Mouse (Mus musculus) fibroblast of lung, adult 2 months (primary cell): ENCODE measurements around the gene Rtl1.
A peak's percentile ranks its signal among the peaks of the same experiment; 100 is the strongest.

Experiments
- DNase-seq: peaks from one replicate; pipeline ENCODE4 v3.0.0-alpha.2; 2011; ENCODE audit warnings: low read depth

Rtl1 gene

DNA sequence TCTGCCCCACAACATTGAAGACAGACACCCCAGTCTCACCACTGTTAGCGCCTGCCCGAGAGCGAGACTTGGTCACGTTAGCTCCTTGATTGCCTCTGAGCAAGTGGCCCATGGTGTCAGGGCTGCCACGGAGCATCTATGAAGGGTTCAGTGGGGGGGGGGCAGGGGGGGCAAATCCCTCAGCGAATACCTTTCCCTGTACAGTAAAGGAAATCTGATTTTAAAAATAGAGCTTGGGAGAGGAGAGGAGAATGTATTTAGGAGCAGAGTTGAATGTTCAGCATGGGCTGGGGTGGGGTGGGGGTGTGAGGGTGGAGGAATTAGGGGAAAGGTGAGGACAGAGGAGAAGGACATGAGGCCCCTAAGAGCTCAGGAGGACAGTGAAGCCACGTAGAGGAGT lies at the start of gene Rtl1:
Rtl1 (minus strand) TSS at position 101 of the 400 bp plus-strand sequence.
- no peak for DNase-seq

DNA sequence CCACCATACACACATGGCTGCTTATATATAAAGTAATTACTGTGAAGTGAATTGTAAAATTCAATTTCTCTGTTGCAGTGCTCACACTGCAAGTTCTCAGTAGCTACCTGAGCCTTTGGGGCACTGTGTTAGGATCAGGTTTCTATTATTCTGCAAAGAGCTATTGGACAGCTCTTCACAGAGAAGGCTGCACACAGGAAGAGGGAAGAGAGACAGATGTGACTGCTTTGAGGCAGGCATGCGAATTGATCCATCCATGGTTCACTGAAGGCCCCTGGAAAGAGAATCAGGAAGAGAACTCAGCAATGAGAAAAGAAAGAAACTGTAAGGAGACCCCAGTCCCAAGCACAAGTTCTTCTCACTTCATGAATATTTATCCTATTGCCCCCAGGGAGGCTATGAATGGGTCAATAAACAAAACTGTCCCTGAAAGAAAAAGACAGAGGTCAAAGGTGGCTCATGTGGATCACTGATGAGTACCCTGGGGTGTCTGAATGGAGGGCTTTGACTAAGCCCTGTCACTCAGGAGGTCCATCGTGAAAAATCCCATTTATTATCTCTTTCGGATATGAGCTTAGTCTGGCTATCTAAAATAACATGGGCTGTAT lies 40.5 kb upstream of the Rtl1 start:
- DNase-seq: no peak

DNA sequence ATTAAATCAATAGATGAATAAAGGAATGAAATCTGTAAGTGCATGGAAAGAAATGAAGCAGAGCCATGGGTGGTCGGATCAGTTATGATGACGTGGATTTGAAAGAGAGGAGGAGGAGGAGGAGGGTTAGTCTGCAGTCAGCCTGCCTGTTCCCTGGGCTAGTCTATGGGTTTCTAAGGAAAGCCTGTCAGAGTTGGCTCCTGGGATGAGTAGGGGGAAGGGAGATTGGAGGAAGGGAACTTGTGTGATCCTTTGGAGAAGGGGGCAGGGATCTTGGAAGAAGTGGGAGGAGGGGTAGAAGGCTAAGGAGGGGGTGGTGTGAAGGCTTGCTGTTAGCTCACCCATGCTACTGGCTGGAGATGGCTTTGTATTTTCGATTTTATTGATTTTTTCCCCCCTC lies 31.9 kb upstream of the Rtl1 start:
- no peak for DNase-seq

DNA sequence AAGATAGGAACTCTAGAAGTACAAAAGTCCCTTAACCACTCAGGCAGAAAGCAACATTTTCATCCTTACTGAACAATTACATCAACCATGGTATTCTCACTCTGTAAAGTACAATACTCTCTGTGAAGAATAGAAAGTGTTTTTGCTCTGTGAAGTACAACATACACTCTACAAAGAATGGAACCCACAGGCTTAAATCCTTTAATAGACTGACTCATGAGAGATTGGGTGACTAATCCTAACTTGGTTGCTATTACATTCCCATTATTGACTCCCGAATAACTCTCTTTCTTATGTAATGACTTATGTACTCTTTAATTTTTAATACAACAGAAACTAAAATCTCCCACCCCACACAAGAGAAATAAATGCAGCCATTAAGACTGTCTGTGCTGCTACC lies 28.8 kb upstream of the Rtl1 start:
- DNase-seq: no peak

DNA sequence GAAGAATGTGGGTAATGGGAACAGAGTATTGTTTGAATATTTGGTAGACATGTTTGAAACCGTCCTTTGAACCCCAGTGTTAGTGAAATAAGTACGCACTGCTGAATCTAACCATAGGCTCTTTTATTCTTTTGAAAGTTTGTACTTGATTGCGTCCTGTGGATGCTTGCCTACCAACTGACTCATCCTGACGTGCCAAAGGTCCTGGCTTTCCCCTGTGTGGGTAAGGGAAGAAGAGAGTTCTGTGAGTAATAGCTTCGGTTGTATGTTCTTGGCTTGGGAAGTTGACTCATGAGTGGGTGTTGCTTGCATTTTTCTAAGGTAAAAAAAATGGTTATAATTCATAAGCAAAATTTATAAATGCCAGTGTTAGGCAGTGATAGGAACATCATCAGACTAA lies 26.8 kb upstream of the Rtl1 start:
- peak; percentile 72 for DNase-seq

DNA sequence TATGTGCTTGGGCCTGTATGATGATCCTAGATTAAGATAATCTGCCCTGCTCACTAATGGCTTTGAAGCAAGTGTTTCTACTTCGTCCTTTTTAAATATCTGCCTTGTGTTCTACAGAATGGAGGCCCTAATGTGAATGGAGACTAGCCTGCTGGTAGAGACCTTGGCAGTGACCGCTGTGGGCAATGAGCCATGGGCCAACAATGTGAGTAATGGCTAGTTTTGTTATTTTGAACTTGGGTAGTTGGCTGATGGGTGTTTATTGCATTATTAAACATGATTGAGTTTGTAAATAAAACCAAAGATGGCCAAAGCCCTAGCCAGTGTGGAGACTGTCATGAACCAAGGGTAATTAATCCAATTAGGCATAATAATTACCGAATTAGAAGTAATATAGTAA lies 20.1 kb upstream of the Rtl1 start:
- no peak for DNase-seq

DNA sequence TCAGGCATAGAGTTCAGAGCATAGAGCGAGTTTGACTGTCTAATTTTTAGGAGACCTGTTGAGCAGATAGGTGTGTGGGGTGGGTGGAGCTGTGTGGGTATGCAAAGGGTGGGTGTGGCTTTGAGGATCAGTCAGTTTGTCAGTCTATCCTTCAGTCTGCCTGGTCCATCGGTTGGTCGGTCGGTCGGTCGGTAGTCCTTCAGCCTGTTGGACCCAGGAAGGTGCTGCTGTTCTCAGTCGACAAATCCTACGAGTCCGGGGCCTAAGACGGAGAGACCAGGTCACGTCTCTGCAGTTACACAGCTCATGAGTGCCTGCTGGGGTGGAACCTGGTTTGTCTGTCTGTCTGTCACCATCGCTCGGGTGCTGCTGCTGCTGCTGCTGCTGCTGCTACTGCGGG lies 17.9 kb upstream of the Rtl1 start:
- DNase-seq: no peak

DNA sequence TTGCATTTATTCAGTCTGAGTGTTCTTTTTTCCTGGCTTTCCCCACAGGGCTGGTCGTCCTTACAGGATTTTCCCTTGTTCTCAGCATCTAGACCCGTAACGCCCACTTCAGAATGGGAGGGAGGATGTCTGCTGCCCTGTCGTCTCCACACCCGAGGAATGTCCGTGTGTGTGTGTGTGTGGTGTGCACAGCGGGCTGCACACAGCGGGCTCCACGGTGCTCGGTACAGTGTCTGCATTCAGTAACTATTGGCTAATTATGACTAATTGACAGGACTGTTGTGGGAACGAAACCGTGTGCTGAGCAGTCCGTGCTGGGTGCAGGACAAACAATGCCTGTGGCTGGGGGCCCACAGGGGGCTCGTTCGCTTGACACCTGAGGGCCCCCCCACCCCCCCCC lies 17.0 kb upstream of the Rtl1 start:
- DNase-seq: no peak

DNA sequence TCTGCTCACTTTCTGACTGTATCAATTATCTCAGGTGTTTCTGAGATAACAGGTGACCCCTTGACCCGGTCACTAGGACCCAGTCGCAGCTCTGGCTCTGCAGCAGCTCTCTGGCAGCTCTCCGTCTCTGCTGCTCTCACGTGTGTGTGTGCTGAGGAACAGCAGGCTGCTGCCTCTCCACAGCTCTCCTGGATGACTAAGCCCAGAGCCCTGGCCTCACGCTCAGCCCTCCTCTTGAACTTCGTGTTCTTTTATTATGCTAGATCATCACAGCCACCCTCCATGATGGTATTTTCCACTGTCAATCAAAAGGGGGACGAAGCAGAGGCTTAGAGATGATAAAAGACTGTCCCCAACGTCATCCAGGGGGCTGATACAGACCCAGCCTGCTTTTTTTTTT lies 15.2 kb upstream of the Rtl1 start:
- DNase-seq: no peak

DNA sequence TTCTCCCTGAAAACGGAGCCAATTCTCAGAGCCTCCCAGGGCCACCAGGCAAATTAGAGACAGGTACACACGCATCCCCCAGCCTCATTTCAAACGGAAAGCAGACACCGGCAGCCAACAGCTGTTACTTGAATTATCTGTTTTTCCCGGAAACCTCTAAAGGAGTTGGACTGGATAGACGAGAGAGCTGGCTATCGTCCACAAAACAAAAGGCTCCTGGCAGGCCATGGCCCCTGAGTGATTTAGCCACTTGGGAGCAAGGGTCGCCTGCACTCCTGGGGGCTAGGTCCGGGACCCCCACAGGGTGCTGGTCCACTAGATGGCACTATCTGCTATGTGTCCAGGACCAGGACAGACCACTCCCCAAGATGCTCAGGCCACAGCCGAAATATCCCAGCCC lies 14.3 kb upstream of the Rtl1 start:
- DNase-seq: no peak

DNA sequence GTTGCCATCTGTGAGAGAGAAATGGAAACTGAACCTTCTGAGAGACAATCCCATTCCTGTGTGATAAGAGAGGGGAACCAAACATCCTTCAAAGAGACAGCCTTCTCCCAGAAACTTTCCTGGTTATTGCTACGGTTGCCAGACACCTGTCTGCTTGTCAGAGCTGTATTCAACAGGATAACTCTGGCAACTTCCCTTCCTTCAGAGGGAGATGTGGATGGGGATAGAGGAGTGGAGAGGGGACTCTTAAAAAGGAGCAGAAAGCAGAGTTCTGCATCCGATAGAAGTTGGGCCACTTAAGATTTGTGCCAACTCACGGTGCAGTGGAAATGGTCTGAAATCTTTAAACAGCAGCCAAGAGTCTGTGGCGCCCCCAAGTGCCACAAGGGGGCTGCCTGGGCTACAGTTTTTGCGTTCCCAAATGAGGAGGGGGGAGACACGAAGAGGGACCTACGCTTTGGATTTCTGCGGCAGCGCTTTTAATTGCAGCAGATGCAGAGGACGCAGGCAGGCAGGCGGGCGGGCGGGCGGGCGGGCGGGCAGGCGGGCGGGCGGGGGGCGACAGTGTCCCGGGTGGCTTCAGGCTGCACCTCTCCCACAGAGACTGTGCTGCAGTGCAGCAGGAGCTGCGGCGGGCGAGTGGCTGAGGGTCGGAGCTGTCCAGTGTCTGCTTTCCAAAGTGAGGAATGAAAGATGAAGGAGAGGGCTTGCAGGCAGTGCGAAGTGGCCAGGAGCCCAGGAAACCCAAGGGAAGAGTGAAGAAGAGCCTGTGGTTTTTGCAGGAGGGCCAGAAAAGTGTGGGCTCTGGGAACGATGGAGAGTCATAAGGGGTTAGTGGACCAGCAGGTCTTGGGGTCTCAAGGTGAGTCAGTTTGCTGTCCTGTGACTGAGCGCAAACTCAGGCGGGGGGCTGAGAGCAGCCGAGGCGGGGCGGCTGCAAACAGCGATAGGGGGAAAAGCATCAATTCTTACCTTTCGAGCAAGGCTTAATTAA lies 12.6 kb upstream of the Rtl1 start:
- DNase-seq: no peak

DNA sequence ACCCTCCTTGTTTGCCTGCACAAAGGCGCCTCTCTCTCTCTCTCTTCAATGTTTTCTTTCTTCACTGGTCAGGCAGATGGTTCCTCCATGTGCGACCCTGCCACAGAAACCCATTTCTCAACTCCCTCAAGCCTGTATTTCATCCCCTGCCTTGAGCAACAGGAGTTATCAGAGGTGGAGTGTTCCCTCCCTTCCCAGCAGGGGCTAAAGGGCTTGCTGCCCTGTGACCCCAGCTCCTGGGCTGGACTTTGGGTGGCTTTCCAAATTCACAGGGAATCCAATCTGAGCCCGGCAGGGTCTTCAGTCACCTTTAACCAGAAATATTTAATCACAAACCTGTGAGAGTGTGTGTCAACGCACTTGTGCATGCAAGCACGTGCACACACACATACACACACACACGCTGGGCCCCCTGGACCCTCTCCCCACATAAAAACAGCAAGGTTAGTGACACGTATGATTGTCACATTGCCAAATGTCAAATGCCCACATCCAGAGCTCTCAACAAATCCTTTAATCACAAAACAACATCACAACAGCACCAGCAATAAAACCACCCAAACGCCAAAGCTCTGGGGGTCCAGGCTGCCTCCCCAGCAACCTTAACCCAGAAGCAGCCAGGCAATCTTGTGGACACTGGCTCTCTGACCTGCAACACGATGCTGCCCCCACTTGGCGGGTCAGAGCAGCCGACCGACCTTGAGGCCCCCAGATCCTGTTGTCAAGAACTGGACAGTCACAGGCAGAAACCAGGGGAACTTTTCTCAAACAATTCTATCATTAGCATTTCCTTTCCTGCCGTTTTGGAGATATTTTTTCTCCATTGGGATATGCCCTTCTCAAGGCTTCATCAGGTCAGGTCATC lies 8.7 kb upstream of the Rtl1 start:
- no peak for DNase-seq

DNA sequence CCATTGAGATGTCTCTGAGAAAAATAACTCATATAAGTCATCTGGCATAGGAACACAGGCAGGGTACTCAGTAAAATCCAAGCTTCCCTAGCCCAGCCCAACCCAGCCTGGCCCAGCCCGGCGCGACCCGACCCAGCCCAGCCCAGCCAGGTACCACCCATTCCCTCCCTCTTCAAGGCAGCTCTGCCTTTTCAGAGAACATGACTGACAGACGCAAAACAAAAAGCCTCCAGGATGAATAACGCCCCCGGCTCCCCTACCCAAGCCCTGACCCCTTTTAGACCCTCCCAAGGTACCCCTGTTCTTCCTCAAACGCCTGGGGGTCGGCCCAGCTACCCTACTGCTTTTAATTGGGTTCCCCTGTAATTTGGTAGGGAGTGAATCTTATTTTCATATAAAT lies 7.8 kb upstream of the Rtl1 start:
- no peak for DNase-seq

DNA sequence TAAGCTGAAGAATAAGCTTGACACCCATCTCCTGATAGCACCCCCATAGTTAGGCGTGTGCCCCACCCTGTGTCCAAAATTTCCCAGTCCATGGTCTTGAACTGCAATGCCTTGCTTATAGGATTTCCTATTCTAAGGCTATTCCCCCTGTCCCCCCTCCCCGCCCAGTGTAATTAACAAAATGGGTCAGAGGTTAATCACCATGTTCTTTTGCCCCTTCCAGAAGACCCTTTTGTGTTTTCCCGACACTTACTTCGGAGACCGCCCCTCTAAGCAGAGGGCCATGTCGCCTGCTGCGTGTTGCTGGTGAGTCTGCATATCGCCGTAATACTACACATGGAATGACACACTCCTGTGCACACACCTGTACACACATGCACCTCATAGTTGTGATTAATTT lies 7.1 kb upstream of the Rtl1 start:
- no peak for DNase-seq

DNA sequence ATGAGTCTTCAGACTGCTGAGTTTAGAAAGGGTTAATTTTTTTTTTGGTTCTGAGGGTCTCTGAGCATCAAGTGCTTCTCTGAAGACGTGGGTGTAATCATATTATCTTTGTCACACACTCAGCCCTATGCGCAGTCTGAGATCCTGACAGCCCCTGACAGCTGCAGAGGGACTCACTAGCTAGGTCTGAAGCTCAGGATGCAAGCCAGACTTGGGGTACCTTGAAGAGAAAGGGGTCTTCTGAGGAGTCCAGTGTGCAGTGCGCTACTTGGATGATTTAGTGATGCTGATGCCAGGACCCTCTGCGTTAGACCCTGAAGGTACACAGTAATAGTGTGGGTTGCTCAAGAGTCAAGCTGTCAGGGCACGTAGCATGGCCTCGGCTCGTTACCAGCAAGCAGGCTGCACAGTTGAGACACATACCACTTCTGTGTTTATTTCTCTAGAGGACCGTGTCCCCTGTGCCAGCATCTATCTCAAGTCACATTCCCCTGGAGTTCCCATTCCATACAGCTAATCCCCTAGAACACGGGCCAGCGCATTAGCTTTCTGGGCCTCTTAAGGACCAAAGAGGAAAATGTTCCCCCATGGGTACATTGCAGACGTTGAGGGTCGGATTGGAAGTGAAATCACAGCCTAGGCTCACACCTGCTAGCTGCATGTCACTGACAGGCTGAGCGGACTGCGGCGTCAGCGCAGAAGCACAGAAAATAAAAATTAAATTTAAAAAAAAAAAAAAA lies 5.0 kb upstream of the Rtl1 start:
- no peak for DNase-seq

DNA sequence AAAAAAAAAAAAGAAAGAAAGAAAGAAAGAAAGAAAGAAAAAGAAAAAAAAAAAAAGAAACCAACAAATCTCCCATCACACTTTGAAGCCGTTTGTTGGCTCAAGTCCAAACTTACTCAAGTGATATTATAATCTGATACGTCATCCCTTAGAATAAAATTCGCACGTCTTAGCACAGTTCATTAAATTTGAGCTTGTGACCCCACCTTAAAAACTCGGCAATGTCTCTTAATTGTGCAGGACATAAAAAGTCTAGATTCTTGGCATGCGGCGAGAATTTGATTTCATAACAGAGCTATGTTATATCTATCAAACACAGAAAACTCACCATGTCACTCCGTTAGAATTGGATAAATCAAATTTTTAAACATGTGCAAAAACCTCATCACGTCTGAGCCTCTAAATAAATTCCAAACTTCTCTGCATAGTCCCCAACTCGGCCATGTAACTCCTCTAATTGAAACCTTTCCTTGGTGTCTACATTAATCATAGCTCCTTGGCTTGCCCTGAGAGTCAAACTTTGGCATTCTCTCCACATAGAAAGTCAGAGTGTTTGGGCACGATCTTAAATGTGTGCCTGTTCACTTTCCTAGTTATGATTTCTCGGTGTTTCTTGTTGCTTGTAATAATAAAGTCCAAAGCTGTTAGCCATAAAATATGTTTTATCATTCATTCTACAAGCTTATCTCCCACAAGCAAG lies 1.4 kb downstream of the Rtl1 start:
- DNase-seq: peak; percentile 19

DNA sequence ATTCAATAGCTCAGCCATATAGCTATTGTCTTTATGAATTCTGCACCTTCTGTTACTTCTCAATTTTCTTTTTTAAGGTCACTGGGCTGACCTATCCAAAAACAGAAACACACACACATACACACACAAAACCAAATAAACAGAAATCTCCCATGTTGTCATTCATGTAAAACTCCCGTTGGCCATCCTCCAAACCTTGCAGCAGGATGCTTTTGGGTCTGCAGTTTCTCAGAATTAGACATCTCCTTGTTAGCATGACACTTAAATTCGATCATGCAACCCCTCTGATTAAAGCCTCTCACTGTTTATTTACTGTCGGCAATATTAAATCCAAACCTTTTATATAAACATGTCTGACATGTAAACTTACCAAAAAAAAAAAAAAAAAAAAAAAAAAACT lies 3.4 kb downstream of the Rtl1 start:
- DNase-seq: no peak

DNA sequence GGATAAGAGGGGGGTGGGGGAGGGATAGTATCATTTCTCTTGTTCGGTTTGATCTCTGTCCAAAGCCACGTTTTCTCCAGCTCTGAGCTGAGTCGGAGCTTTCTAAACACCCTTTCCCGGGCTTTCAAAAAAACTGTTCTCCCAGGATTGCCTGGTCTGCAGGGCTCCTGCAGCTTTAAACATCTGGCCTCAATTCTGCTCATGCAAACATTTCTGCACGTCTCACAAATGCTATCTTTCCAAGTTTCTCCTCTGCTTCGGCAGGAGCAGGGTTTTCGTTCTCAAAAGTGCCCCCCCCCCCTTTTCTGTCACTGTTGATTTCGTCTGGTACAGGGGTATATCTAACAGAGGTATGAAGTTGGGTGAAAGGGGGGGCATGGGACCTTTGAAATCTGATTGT lies 3.9 kb downstream of the Rtl1 start:
- DNase-seq: peak; percentile 20

DNA sequence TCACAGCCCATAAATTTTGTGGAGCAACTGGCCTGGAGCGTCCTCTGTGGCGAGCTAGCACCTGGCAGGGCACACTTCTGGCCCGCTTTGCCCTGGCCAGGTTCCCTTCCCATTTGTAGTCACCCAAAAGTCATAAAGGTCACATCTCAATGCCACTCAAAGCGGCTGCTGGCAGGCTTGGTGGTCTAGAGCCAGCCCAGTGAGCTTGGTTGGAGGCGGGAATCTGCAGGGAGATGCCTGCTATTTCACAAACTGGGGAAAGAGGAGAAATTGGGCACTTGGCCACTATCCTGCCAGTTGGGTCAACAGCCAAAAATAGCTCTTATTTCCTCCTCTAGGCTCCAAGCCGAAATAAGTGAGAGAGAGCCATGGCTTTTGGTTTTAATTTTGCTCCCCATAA lies 4.4 kb downstream of the Rtl1 start:
- peak; percentile 79 for DNase-seq

DNA sequence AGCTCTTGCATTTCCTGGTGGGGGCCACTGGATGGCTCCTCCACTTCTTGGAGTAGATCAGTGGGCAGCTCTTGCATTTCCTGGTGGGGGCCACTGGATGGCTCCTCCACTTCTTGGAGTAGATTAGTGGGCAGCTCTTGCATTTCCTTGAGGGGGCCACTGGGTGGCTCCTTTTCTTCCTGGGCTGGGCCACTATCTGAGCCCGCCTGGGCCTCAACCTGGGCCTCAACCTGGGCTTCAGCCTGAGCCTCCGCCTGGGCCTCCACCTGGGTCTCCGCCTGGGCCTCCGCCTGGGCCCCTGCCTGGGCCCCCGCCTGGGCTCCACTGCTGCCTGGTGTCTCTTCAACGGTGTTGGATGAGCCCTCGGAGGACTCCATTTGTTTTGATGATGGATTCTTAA lies 5.2 kb downstream of the Rtl1 start:
- DNase-seq: no peak

DNA sequence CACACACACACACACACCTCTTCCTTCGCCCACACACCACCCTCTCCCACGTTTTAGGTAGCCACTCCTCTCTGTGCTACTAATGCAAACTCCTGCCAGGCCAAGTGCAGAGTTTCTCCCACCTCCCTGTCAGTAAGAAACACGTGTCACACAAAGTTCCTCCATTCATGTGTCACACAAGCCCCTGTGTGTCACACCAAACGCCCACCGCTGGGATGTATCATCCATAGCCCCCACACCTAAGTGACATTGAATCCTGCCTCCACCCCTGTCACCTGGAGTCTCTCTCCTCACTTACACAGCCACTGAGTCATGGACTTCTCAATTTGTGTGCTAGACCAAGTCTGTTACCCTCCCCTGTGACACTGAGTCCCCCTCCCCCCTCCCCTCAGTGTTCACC lies 17.9 kb downstream of the Rtl1 start:
- DNase-seq: no peak
